Mouse (Mus musculus) c-Kit-negative CD71-positive TER-119-positive erythroid progenitor cells, embryonic 14.5 days (primary cell): ENCODE measurements around the gene Kifc3.

ENCODE experiments used
- DNase-seq: peaks from one replicate; pipeline ENCODE4 v3.0.0-alpha.2; 2013; ENCODE audit warnings: low read depth, low spot score

The Kifc3 gene

GRCm38 (mm10) chr8:95076151-95076550 is 126.5 kb downstream of the Kifc3 start:
- DNase-seq = no peak

- no peak for DNase-seq
Observed at GRCm38 (mm10) chr8:95075504-95075903, 127.1 kb downstream of the Kifc3 start.

GRCm38 (mm10) chr8:95067582-95067981 is 135.0 kb downstream of the Kifc3 start:
- DNase-seq = peak; percentile 58

GRCm38 (mm10) chr8:95064531-95064930 is 138.1 kb downstream of the Kifc3 start:
- DNase-seq = no peak

- DNase-seq = no peak
Observed at GRCm38 (mm10) chr8:95059812-95060533, 142.6 kb downstream of the Kifc3 start.

- DNase-seq = no peak
Observed at GRCm38 (mm10) chr8:95058661-95059060, 144.0 kb downstream of the Kifc3 start.

GRCm38 (mm10) chr8:95056414-95056813 is 146.2 kb downstream of the Kifc3 start:
- no peak for DNase-seq

- DNase-seq = no peak
Observed at GRCm38 (mm10) chr8:95054927-95055510, 147.6 kb downstream of the Kifc3 start, which contains the start of gene Drc7. TSS of gene Drc7 (plus strand) at chr8:95055103.

- no peak for DNase-seq
Observed at GRCm38 (mm10) chr8:95054438-95054837, 148.2 kb downstream of the Kifc3 start.
